Mouse (Mus musculus): ENCODE data around the gene Pde4d. TPM values are rescaled to one million over a fixed set of nuclear protein-coding genes. Genes with fewer than 3 reads are reported as not detected.

The Pde4d gene
- polyA plus RNA-seq, 1 experiment from 2014 or later: 19.0 TPM

DNA sequence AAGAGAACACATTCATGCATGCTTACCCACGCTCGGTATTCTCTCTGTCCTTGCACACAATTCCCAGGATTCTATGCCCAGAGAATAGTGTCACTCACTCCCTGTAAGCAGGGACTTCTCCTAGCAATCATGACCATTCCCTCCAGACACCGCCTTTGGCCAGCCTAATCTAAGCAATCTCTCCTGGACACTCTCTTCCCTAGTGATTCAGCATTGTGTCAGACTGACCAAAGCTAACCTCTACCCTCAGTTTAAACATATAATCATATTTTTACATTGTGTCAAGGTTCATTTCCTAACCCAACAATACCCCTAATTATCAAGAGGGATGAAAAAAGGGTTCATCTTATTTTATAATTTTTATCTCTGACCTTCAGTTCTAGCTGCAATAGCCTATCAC lies 1193.7 kb downstream of the Pde4d start:
- Histone ChIP-seq H3K9me3 (ENCODE audit: control insufficient read depth, low read length) (no peaks in the 10 kb centered on the region), H3K4me1 (replicated peaks; ENCODE audit: control insufficient read depth, insufficient read depth, low read length) (peaks cover 53% of the 10 kb centered on the region), H3K36me3 (ENCODE audit: control insufficient read depth, insufficient read depth, low read length) (no peaks in the 10 kb centered on the region), H3K4me3 (ENCODE audit: low read depth, low read length) (no peak overlapping the region), H3K9ac (ENCODE audit: low read depth, low read length) (no peak overlapping the region), H3K27me3 (replicated peaks; ENCODE audit: control insufficient read depth, insufficient read depth, low read length) (no peaks in the 10 kb centered on the region), H3K4me2 (peak overlapping the region; percentile 18; the same call in 1 of the 2 replicates), H3K27ac (ENCODE audit: low read depth, low read length) (no peak overlapping the region)
- DNase-seq (ENCODE audit: low spot score) (no peak), ATAC-seq (replicated peaks; ENCODE audit: low FRiP score) (no peak)
- 66% methylated on average over 3 of the region's 3 CpGs for WGBS

GRCm38 (mm10) chr13:109644086-109644485 lies 1194.3 kb downstream of the Pde4d start:
- ATAC-seq (replicated peaks; ENCODE audit: low FRiP score): peak; percentile 79
- DNase-seq (ENCODE audit: low spot score): no peak
- Histone ChIP-seq H3K27ac (ENCODE audit: low read depth, low read length) (peak overlapping the region; percentile 81), H3K4me2 (peak overlapping the region; percentile 29), H3K36me3 (ENCODE audit: control insufficient read depth, insufficient read depth, low read length) (no peaks in the 10 kb centered on the region), H3K9ac (ENCODE audit: low read depth, low read length) (no peak overlapping the region), H3K4me1 (replicated peaks; ENCODE audit: control insufficient read depth, insufficient read depth, low read length) (peaks cover 57% of the 10 kb centered on the region), H3K27me3 (replicated peaks; ENCODE audit: control insufficient read depth, insufficient read depth, low read length) (no peaks in the 10 kb centered on the region), H3K4me3 (ENCODE audit: low read depth, low read length) (no peak overlapping the region), H3K9me3 (ENCODE audit: control insufficient read depth, low read length) (no peaks in the 10 kb centered on the region)
- WGBS: 19% methylated on average over 2 of the region's 2 CpGs

- Histone ChIP-seq H3K4me3 (ENCODE audit: low read depth, low read length) (no peak overlapping the region), H3K9me3 (ENCODE audit: control insufficient read depth, low read length) (no peaks in the 10 kb centered on the region), H3K4me1 (replicated peaks; ENCODE audit: control insufficient read depth, insufficient read depth, low read length) (peaks cover 57% of the 10 kb centered on the region), H3K27me3 (replicated peaks; ENCODE audit: control insufficient read depth, insufficient read depth, low read length) (no peaks in the 10 kb centered on the region), H3K36me3 (ENCODE audit: control insufficient read depth, insufficient read depth, low read length) (no peaks in the 10 kb centered on the region), H3K9ac (ENCODE audit: low read depth, low read length) (0 out of 2 replicates have a peak overlapping the region, but pooled peaks have one; percentile 11), H3K4me2 (peak overlapping the region; percentile 44), H3K27ac (ENCODE audit: low read depth, low read length) (peak overlapping the region; percentile 21; the same call in 1 of the 2 replicates)
- peak; percentile 42 for DNase-seq (ENCODE audit: low spot score)
- 0 out of 2 replicates have a peak, but pooled peaks have one; percentile 8 for ATAC-seq (replicated peaks; ENCODE audit: low FRiP score)
- 36% methylated on average over 10 of the region's 10 CpGs for WGBS
These were observed 1195.6 kb downstream of the Pde4d start for GRCm38 (mm10) chr13:109645284-109645909.

DNA sequence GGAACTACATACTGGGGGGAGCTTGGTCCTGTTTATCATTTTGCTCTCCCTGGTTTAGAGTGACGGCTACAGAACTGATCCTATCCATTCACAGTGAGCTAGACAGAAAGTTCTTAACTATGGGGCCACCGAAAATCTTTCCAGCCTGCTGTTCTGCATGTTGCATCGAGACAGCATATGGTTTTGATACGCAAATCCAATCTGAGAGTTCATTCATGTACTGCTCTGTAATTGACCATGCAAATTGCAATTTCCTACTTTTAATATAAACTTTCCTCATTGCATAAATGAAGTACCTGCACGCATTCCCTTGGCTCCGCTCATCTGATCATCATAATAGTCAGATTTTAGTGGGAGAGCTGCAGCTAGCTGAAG lies 1196.1 kb downstream of the Pde4d start:
- no peak overlapping the region for H3K9ac ChIP-seq (ENCODE audit: low read depth, low read length)
- 68% methylated on average over 6 of the region's 6 CpGs for WGBS

GRCm38 (mm10) chr13:109646597-109647232 lies 1197.0 kb downstream of the Pde4d start:
- Histone ChIP-seq H3K4me1 (replicated peaks; ENCODE audit: control insufficient read depth, insufficient read depth, low read length) (peaks cover 63% of the 10 kb centered on the region), H3K36me3 (ENCODE audit: control insufficient read depth, insufficient read depth, low read length) (no peaks in the 10 kb centered on the region), H3K27me3 (replicated peaks; ENCODE audit: control insufficient read depth, insufficient read depth, low read length) (no peaks in the 10 kb centered on the region), H3K4me3 (ENCODE audit: low read depth, low read length) (no peak overlapping the region), H3K4me2 (peak overlapping the region; percentile 49), H3K9me3 (ENCODE audit: control insufficient read depth, low read length) (no peaks in the 10 kb centered on the region), H3K27ac (ENCODE audit: low read depth, low read length) (peak overlapping the region; percentile 78), H3K9ac (ENCODE audit: low read depth, low read length) (peak overlapping the region; percentile 32; the same call in 1 of the 2 replicates)
- ATAC-seq (replicated peaks; ENCODE audit: low FRiP score) (no peak), DNase-seq (ENCODE audit: low spot score) (no peak)
- WGBS: 35% methylated on average over 11 of the region's 11 CpGs

More for the DNA sequence above, 1196.1 kb downstream of the Pde4d start:
- Histone ChIP-seq H3K4me1 (replicated peaks; ENCODE audit: control insufficient read depth, insufficient read depth, low read length) (peaks cover 62% of the 10 kb centered on the region), H3K27ac (ENCODE audit: low read depth, low read length) (0 out of 2 replicates have a peak overlapping the region, but pooled peaks have one; percentile 9), H3K27me3 (replicated peaks; ENCODE audit: control insufficient read depth, insufficient read depth, low read length) (no peaks in the 10 kb centered on the region), H3K4me2 (peak overlapping the region; percentile 44), H3K36me3 (ENCODE audit: control insufficient read depth, insufficient read depth, low read length) (no peaks in the 10 kb centered on the region), H3K9me3 (ENCODE audit: control insufficient read depth, low read length) (no peaks in the 10 kb centered on the region), H3K4me3 (ENCODE audit: low read depth, low read length) (no peak overlapping the region)
- ATAC-seq (replicated peaks; ENCODE audit: low FRiP score): no peak
- no peak for DNase-seq (ENCODE audit: low spot score)

- peak overlapping the region; percentile 15; the same call in 1 of the 2 replicates for H3K9ac ChIP-seq (ENCODE audit: low read depth, low read length)
- ATAC-seq (replicated peaks; ENCODE audit: low FRiP score) (peak; percentile 71), DNase-seq (ENCODE audit: low spot score) (no peak)
- 32% methylated on average over 7 of the region's 7 CpGs for WGBS
- peak overlapping the region; percentile 39 for H3K4me2 ChIP-seq
- H3K4me1 ChIP-seq (replicated peaks; ENCODE audit: control insufficient read depth, insufficient read depth, low read length): peaks cover 69% of the 10 kb centered on the region
- no peak overlapping the region for H3K4me3 ChIP-seq (ENCODE audit: low read depth, low read length)
- H3K9me3 ChIP-seq (ENCODE audit: control insufficient read depth, low read length): no peaks in the 10 kb centered on the region
- no peaks in the 10 kb centered on the region for H3K27me3 ChIP-seq (replicated peaks; ENCODE audit: control insufficient read depth, insufficient read depth, low read length)
- H3K36me3 ChIP-seq (ENCODE audit: control insufficient read depth, insufficient read depth, low read length): no peaks in the 10 kb centered on the region
- peak overlapping the region; percentile 78 for H3K27ac ChIP-seq (ENCODE audit: low read depth, low read length)
These were observed 1197.9 kb downstream of the Pde4d start for GRCm38 (mm10) chr13:109647479-109648199.

- peak overlapping the region; percentile 39; the same call in 1 of the 2 replicates for H3K4me2 ChIP-seq
- H3K27me3 ChIP-seq (replicated peaks; ENCODE audit: control insufficient read depth, insufficient read depth, low read length): no peaks in the 10 kb centered on the region
- DNase-seq (ENCODE audit: low spot score): no peak
- no peak for ATAC-seq (replicated peaks; ENCODE audit: low FRiP score)
- H3K9me3 ChIP-seq (ENCODE audit: control insufficient read depth, low read length): no peaks in the 10 kb centered on the region
- WGBS: 63% methylated on average over 3 of the region's 3 CpGs
- H3K9ac ChIP-seq (ENCODE audit: low read depth, low read length): peak overlapping the region; percentile 3; the same call in 1 of the 2 replicates
- H3K4me1 ChIP-seq (replicated peaks; ENCODE audit: control insufficient read depth, insufficient read depth, low read length): peaks cover 72% of the 10 kb centered on the region
- no peaks in the 10 kb centered on the region for H3K36me3 ChIP-seq (ENCODE audit: control insufficient read depth, insufficient read depth, low read length)
- H3K4me3 ChIP-seq (ENCODE audit: low read depth, low read length): no peak overlapping the region
- peak overlapping the region; percentile 78 for H3K27ac ChIP-seq (ENCODE audit: low read depth, low read length)
These were observed 1198.6 kb downstream of the Pde4d start for GRCm38 (mm10) chr13:109648311-109648710.

- ATAC-seq (replicated peaks; ENCODE audit: low FRiP score) (peak; percentile 95), DNase-seq (ENCODE audit: low spot score) (no peak)
- 0 out of 2 replicates have a peak overlapping the region, but pooled peaks have one; percentile 30 for H3K9ac ChIP-seq (ENCODE audit: low read depth, low read length)
- peaks cover 44% of the 10 kb centered on the region for H3K4me1 ChIP-seq (replicated peaks; ENCODE audit: control insufficient read depth, insufficient read depth, low read length)
- H3K4me2 ChIP-seq: no peak overlapping the region
- no peaks in the 10 kb centered on the region for H3K9me3 ChIP-seq (ENCODE audit: control insufficient read depth, low read length)
- H3K27ac ChIP-seq (ENCODE audit: low read depth, low read length): peak overlapping the region; percentile 68; the same call in 1 of the 2 replicates
- H3K36me3 ChIP-seq (ENCODE audit: control insufficient read depth, insufficient read depth, low read length): no peaks in the 10 kb centered on the region
- H3K27me3 ChIP-seq (replicated peaks; ENCODE audit: control insufficient read depth, insufficient read depth, low read length): no peaks in the 10 kb centered on the region
- H3K4me3 ChIP-seq (ENCODE audit: low read depth, low read length): no peak overlapping the region
- 58% methylated on average over 10 of the region's 10 CpGs for WGBS
These were observed 1202.2 kb downstream of the Pde4d start for GRCm38 (mm10) chr13:109651790-109652605.
